Mouse (Mus musculus): ENCODE results near the gene Cdx2. TPM values are rescaled to one million over a fixed set of nuclear protein-coding genes. Genes with fewer than 3 reads are reported as not detected.

Gene Cdx2
- total RNA-seq, 1 experiment from 2014 or later: not detected

Small RNAs within 50 kb of the gene (microRNA-seq; reads per million reads assigned to microRNA genes)
- gene Mir7k: 0.34 to 1.4 reads per million in 2 experiments

Other genes with a start within 250 kb of the Cdx2 start
- 13.9 and 14.0 TPM in 2 replicates for gene Lnx2, start 230.7 kb downstream of the Cdx2 start, total RNA-seq (2021)
- 126 and 128 TPM in 2 replicates for gene Polr1d, start 230.2 kb downstream of the Cdx2 start, total RNA-seq (2021)
- gene Gsx1, start 118.6 kb downstream of the Cdx2 start, total RNA-seq (2021): not detected in 2 replicates
- gene Pdx1, start 37.3 kb downstream of the Cdx2 start, total RNA-seq (2021): not detected in 2 replicates
- gene Urad, start 15.2 kb upstream of the Cdx2 start, total RNA-seq (2021): 5.3 and 6.1 TPM in 2 replicates
- 0.33 TPM in 1 of 2 replicates, not detected in the other for gene Flt3, start 93.2 kb upstream of the Cdx2 start, total RNA-seq (2021)
- gene Pan3, start 122.9 kb upstream of the Cdx2 start, total RNA-seq (2021): 119 and 122 TPM in 2 replicates

Measured in adrenal gland, postnatal 25 days (tissue).